Mouse (Mus musculus) spleen, adult 12 weeks (tissue): ENCODE data around the gene Rprd1b.
"Not testable (repeated sequence)": the region's sequence is repeated elsewhere in the genome, so short reads cannot be mapped to it uniquely, and the experiment has no call there.

Source experiments
- DNase-seq: peaks from one replicate; pipeline ENCODE4 v3.0.0; 2022; ENCODE audit warnings: low spot score

Gene Rprd1b

GRCm38 (mm10) chr2:158043504-158043903 lies 15.2 kb downstream of the Rprd1b start:
- no peak for DNase-seq

GRCm38 (mm10) chr2:158046186-158046585 lies 17.9 kb downstream of the Rprd1b start:
- DNase-seq: no peak

- DNase-seq: peak; percentile 50
Measured at GRCm38 (mm10) chr2:158047903-158048302, 19.6 kb downstream of the Rprd1b start.

GRCm38 (mm10) chr2:158048718-158049117 lies 20.4 kb downstream of the Rprd1b start:
- no peak for DNase-seq

- DNase-seq: no peak
Measured at GRCm38 (mm10) chr2:158050116-158050515, 21.8 kb downstream of the Rprd1b start.

- no peak for DNase-seq
Measured at GRCm38 (mm10) chr2:158054596-158054995, 26.3 kb downstream of the Rprd1b start.

GRCm38 (mm10) chr2:158055383-158055782 lies 27.1 kb downstream of the Rprd1b start:
- not testable (repeated sequence) for DNase-seq

GRCm38 (mm10) chr2:158057030-158057429 lies 28.7 kb downstream of the Rprd1b start:
- no peak for DNase-seq

GRCm38 (mm10) chr2:158058534-158058933 lies 30.2 kb downstream of the Rprd1b start:
- no peak for DNase-seq

- no peak for DNase-seq
Measured at GRCm38 (mm10) chr2:158059666-158060105, 31.4 kb downstream of the Rprd1b start.

- no peak for DNase-seq
Measured at GRCm38 (mm10) chr2:158063036-158063435, 34.7 kb downstream of the Rprd1b start.

- DNase-seq: no peak
Measured at GRCm38 (mm10) chr2:158064571-158065048, 36.3 kb downstream of the Rprd1b start.

GRCm38 (mm10) chr2:158065064-158065463 lies 36.8 kb downstream of the Rprd1b start:
- no peak for DNase-seq

- no peak for DNase-seq
Measured at GRCm38 (mm10) chr2:158066456-158066855, 38.2 kb downstream of the Rprd1b start.

GRCm38 (mm10) chr2:158067260-158067824 lies 39.0 kb downstream of the Rprd1b start:
- no peak for DNase-seq

GRCm38 (mm10) chr2:158068444-158068971 lies 40.2 kb downstream of the Rprd1b start:
- no peak for DNase-seq

- no peak for DNase-seq
Measured at GRCm38 (mm10) chr2:158070885-158071632, 42.8 kb downstream of the Rprd1b start.

GRCm38 (mm10) chr2:158071633-158071995 lies 43.3 kb downstream of the Rprd1b start:
- no peak for DNase-seq

GRCm38 (mm10) chr2:158074835-158075234 lies 46.5 kb downstream of the Rprd1b start:
- DNase-seq: no peak

- no peak for DNase-seq
Measured at GRCm38 (mm10) chr2:158076690-158077089, 48.4 kb downstream of the Rprd1b start.

GRCm38 (mm10) chr2:158077981-158078380 lies 49.7 kb downstream of the Rprd1b start:
- DNase-seq: no peak

- DNase-seq: no peak
Measured at GRCm38 (mm10) chr2:158078971-158079370, 50.7 kb downstream of the Rprd1b start.

- no peak for DNase-seq
Measured at GRCm38 (mm10) chr2:158079843-158080395, 51.6 kb downstream of the Rprd1b start.
